Mouse (Mus musculus) neural tube, embryonic 12.5 days (tissue): ENCODE measurements at regions not wholly inside any gene's neighbourhood (a gene's known extent, or its start where the extent isn't known, plus 50 kb on each side); places are given as distances from the start of the nearest gene placed in this dataset.
"Not testable (repeated sequence)": the region's sequence is repeated elsewhere in the genome, so short reads cannot be mapped to it uniquely, and the experiment has no call there.

ENCODE experiments used
- ATAC-seq: fragments of 200-750 bp; cut with Nextera tagmentation; 2 replicates; pipeline ENCODE4 v1.8.0; 2017; ENCODE audit warnings: low read depth, mild to moderate bottlenecking, moderate TSS enrichment, moderate library complexity; ENCODE audit not compliant: low FRiP score
- H3K27ac ChIP-seq: fragments of 300-500 bp; sonication (generic); 2 replicates; pipeline ENCODE4 v1.5.1; 2016
- H3K27me3 ChIP-seq: fragments of 300-500 bp; sonication (generic); replicated peaks from 2 replicates; pipeline ENCODE4 v1.6.1; 2016; ENCODE audit warnings: mild to moderate bottlenecking
- H3K36me3 ChIP-seq: fragments of 300-500 bp; sonication (generic); 2 replicates; pipeline ENCODE4 v1.6.1; 2016; ENCODE audit warnings: mild to moderate bottlenecking
- H3K4me1 ChIP-seq: fragments of 300-500 bp; sonication (generic); 2 replicates; pipeline ENCODE4 v1.6.1; 2016
- H3K4me2 ChIP-seq: fragments of 300-500 bp; sonication (generic); replicated peaks from 2 replicates; pipeline ENCODE4 v1.6.1; 2016; ENCODE audit warnings: mild to moderate bottlenecking
- H3K4me3 ChIP-seq: fragments of 300-500 bp; sonication (generic); 2 replicates; pipeline ENCODE4 v1.5.1; 2016
- H3K9ac ChIP-seq: fragments of 300-500 bp; sonication (generic); 2 replicates; pipeline ENCODE4 v1.6.1; 2016; ENCODE audit warnings: mild to moderate bottlenecking
- H3K9me3 ChIP-seq: fragments of 300-500 bp; sonication (generic); 2 replicates; pipeline ENCODE4 v1.6.1; 2016; ENCODE audit warnings: mild to moderate bottlenecking
- whole genome bisulfite sequencing: fragments of 180-500 bp; shearing (Covaris S2); methylation state at CpG from one replicate; pipeline ENCODE4 v1.1.7; 2016; 5-methylcytosine and 5-hydroxymethylcytosine counted together

DNA sequence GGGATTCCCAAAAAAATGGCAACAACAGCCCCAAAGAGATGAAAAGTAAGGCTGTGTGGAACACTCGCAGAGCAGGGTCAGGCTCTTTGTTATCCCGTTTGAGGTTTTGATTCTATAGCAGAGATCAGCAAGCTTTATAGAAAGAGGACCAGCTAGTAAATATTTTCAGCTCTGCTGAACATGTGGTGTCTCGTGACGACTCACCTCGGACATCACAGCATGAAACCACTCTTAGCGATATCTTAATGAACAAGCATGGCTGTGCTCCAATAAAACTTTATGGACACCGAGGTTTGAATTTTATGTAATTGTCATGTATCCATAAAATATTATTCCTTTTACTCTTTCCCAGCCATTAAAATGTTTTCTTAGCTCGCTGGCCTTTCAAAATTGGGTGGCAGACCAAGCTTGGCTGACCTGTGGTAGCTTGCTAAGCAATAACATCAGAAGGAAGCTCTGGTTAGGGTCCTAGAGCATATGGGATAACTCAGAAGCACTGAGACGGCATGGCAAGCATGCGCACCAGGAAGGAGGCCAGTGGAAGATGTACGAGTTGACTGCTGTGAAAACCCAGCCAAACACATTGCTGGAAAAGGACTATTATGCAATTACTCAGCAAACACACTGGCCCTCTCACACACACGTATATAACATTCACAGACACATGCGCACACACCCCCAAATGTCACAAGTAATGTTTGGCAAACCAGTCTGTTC is 81.4 kb upstream of the Gm12728 start:
- Histone ChIP-seq H3K4me2 (no peak overlapping the region), H3K36me3 (no peaks in the 10 kb centered on the region), H3K27ac (no peak overlapping the region), H3K4me1 (no peaks in the 10 kb centered on the region), H3K9ac (no peak overlapping the region), H3K9me3 (0 out of 2 replicates have a peak, but pooled peaks cover 5% of the 10 kb centered on the region), H3K4me3 (no peak overlapping the region), H3K27me3 (no peaks in the 10 kb centered on the region)
- 71% methylated on average over 13 of the region's 13 CpGs for WGBS
- ATAC-seq, result no peak

DNA sequence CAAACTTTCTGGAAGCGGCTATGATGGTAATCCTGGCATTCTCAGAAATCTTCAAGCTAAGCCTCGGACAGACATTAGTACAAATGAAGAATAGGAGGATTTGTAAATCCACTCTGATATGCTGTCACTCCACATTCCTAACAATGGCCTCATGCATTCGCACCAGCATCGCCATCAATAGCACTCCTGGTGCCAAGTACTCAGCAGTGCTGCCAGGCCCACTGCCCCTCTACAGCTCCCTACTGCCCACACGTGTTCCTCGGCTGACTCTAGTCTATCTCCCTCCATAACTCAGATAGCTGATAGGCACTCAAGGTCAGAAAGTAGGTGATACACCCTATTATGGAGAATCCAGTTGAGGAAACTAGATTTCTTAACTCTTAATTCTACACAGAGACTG is 75.7 kb upstream of the Gm12728 start:
- Histone ChIP-seq H3K27ac (no peak overlapping the region), H3K4me1 (no peaks in the 10 kb centered on the region), H3K4me3 (no peak overlapping the region), H3K4me2 (no peak overlapping the region), H3K27me3 (no peaks in the 10 kb centered on the region), H3K36me3 (no peaks in the 10 kb centered on the region), H3K9me3 (0 out of 2 replicates have a peak, but pooled peaks cover 8% of the 10 kb centered on the region), H3K9ac (no peak overlapping the region)
- no peak for ATAC-seq
- WGBS, result 92% methylated on average over 6 of the region's 6 CpGs

GRCm38 (mm10) chr4:105718080-105718479 is 71.6 kb upstream of the Gm12728 start:
- H3K36me3 ChIP-seq, result no peaks in the 10 kb centered on the region
- no peak for ATAC-seq
- no peak overlapping the region for H3K27ac ChIP-seq
- no peak overlapping the region for H3K4me3 ChIP-seq
- no peaks in the 10 kb centered on the region for H3K27me3 ChIP-seq
- WGBS, result 63% methylated on average over 5 of the region's 5 CpGs
- H3K4me2 ChIP-seq, result no peak overlapping the region
- H3K9me3 ChIP-seq, result 0 out of 2 replicates have a peak, but pooled peaks cover 4% of the 10 kb centered on the region
- no peak overlapping the region for H3K9ac ChIP-seq
- no peaks in the 10 kb centered on the region for H3K4me1 ChIP-seq

DNA sequence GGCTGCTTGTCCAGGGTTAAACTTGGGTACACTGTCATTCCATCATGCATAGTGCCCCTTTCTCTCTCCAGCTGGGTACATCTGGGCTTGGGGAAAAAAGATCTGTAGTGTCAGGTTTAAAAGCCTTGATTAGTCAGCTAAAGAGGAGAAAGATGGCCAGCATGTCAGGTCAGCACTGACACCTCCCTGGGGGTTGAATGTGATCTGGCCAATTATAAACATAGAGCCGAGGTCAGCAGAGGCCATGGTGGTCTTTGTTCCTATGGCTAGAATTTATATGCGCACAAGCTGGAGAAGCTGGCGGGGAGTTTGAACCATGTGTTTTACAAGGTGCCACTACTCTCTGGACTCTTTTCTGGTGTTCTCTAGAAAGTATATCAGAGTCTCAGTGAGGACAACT is 61.0 kb upstream of the Gm12728 start:
- WGBS, result 66% methylated on average over 3 of the region's 3 CpGs
- no peak overlapping the region for H3K27ac ChIP-seq

GRCm38 (mm10) chr4:105730900-105731299 is 58.8 kb upstream of the Gm12728 start:
- no peak overlapping the region for H3K27ac ChIP-seq
- WGBS, result 75% methylated on average over 2 of the region's 2 CpGs

More for the DNA sequence above, 61.0 kb upstream of the Gm12728 start:
- Histone ChIP-seq H3K4me3 (no peak overlapping the region), H3K9me3 (no peaks in the 10 kb centered on the region), H3K36me3 (no peaks in the 10 kb centered on the region), H3K27me3 (no peaks in the 10 kb centered on the region), H3K4me2 (no peak overlapping the region), H3K4me1 (no peaks in the 10 kb centered on the region), H3K9ac (no peak overlapping the region)
- ATAC-seq, result no peak

DNA sequence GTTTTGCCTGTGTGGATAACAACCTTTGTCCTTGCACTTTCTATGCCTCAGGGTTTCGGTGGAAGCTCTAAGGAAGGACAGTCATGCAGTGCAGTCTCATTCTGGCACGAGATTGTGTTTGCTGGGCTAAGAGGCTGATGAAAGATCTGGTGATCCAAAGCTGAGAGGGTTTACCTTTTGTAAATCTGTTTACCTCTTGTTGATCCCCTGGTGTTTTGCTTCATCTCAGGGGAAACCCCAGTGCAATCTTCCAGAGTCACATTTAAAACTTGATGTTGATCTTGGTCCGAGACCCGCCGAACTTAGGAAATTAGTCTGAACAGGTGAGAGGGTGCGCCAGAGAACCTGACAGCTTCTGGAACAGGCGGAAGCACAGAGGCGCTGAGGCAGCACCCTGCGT is 54.6 kb upstream of the Gm12728 start:
- not testable (repeated sequence) for H3K36me3 ChIP-seq, H3K9me3 ChIP-seq, H3K4me3 ChIP-seq, H3K27ac ChIP-seq, H3K27me3 ChIP-seq, H3K9ac ChIP-seq, ATAC-seq, H3K4me2 ChIP-seq, H3K4me1 ChIP-seq
- WGBS, result 91% methylated on average over 8 of the region's 9 CpGs

More at GRCm38 (mm10) chr4:105730900-105731299, 58.8 kb upstream of the Gm12728 start:
- Histone ChIP-seq H3K9me3 (no peaks in the 10 kb centered on the region), H3K9ac (no peak overlapping the region), H3K36me3 (no peaks in the 10 kb centered on the region), H3K4me3 (no peak overlapping the region), H3K27me3 (no peaks in the 10 kb centered on the region), H3K4me2 (no peak overlapping the region), H3K4me1 (no peaks in the 10 kb centered on the region)
- no peak for ATAC-seq
